Mouse (Mus musculus): ENCODE data around the gene Hspe1.
"Not testable (repeated sequence)": the region's sequence is repeated elsewhere in the genome, so short reads cannot be mapped to it uniquely, and the experiment has no call there.

The Hspe1 gene

GRCm38 (mm10) chr1:55087932-55088610 is at the start of gene Hspe1, which contains the start of gene Hspd1:
Hspe1 (plus strand) TSS chr1:55088132.
Hspd1 (minus strand) TSS chr1:55088243.
- DNase-seq (ENCODE audit: low spot score), result peak; percentile 92

- no peak for DNase-seq (ENCODE audit: low spot score)
Observed at GRCm38 (mm10) chr1:55039944-55040343, 48.0 kb upstream of the Hspe1 start.

GRCm38 (mm10) chr1:55041691-55042090 is 46.2 kb upstream of the Hspe1 start:
- no peak for DNase-seq (ENCODE audit: low spot score)

GRCm38 (mm10) chr1:55042246-55042645 is 45.7 kb upstream of the Hspe1 start:
- DNase-seq (ENCODE audit: low spot score), result no peak

GRCm38 (mm10) chr1:55043164-55043563 is 44.8 kb upstream of the Hspe1 start:
- DNase-seq (ENCODE audit: low spot score), result no peak

- DNase-seq (ENCODE audit: low spot score), result no peak
Observed at GRCm38 (mm10) chr1:55048841-55049587, 38.9 kb upstream of the Hspe1 start.

- DNase-seq (ENCODE audit: low spot score), result no peak
Observed at GRCm38 (mm10) chr1:55051671-55052070, 36.3 kb upstream of the Hspe1 start.

GRCm38 (mm10) chr1:55052355-55052953 is 35.5 kb upstream of the Hspe1 start, which contains the start of gene Coq10b:
Coq10b (plus strand) TSS chr1:55052770.
- DNase-seq (ENCODE audit: low spot score), result peak; percentile 95

- DNase-seq (ENCODE audit: low spot score), result no peak
Observed at GRCm38 (mm10) chr1:55053005-55053404, 34.9 kb upstream of the Hspe1 start.

- no peak for DNase-seq (ENCODE audit: low spot score)
Observed at GRCm38 (mm10) chr1:55053596-55053995, 34.3 kb upstream of the Hspe1 start.

GRCm38 (mm10) chr1:55055322-55056115 is 32.4 kb upstream of the Hspe1 start:
- no peak for DNase-seq (ENCODE audit: low spot score)

- not testable (repeated sequence) for DNase-seq (ENCODE audit: low spot score)
Observed at GRCm38 (mm10) chr1:55058383-55058782, 29.5 kb upstream of the Hspe1 start.

GRCm38 (mm10) chr1:55061099-55061498 is 26.8 kb upstream of the Hspe1 start:
- no peak for DNase-seq (ENCODE audit: low spot score)

GRCm38 (mm10) chr1:55061772-55062171 is 26.2 kb upstream of the Hspe1 start:
- no peak for DNase-seq (ENCODE audit: low spot score)

- not testable (repeated sequence) for DNase-seq (ENCODE audit: low spot score)
Observed at GRCm38 (mm10) chr1:55072328-55072727, 15.6 kb upstream of the Hspe1 start.

GRCm38 (mm10) chr1:55074757-55075156 is 13.2 kb upstream of the Hspe1 start:
- DNase-seq (ENCODE audit: low spot score), result no peak

- DNase-seq (ENCODE audit: low spot score), result no peak
Observed at GRCm38 (mm10) chr1:55075652-55076394, 12.1 kb upstream of the Hspe1 start.

- DNase-seq (ENCODE audit: low spot score), result no peak
Observed at GRCm38 (mm10) chr1:55076395-55076743, 11.6 kb upstream of the Hspe1 start.

- DNase-seq (ENCODE audit: low spot score), result no peak
Observed at GRCm38 (mm10) chr1:55076849-55077516, 10.9 kb upstream of the Hspe1 start.

- DNase-seq (ENCODE audit: low spot score), result no peak
Observed at GRCm38 (mm10) chr1:55079677-55080076, 8.3 kb upstream of the Hspe1 start.

- DNase-seq (ENCODE audit: low spot score), result no peak
Observed at GRCm38 (mm10) chr1:55082106-55082505, 5.8 kb upstream of the Hspe1 start.
